Mouse (Mus musculus): ENCODE results near the gene Cfap46. TPM values are rescaled to one million over a fixed set of nuclear protein-coding genes. Genes with fewer than 3 reads are reported as not detected.

Gene Cfap46
- polyA plus RNA-seq, 1 experiment from 2014 or later, result 0.21 TPM

DNA sequence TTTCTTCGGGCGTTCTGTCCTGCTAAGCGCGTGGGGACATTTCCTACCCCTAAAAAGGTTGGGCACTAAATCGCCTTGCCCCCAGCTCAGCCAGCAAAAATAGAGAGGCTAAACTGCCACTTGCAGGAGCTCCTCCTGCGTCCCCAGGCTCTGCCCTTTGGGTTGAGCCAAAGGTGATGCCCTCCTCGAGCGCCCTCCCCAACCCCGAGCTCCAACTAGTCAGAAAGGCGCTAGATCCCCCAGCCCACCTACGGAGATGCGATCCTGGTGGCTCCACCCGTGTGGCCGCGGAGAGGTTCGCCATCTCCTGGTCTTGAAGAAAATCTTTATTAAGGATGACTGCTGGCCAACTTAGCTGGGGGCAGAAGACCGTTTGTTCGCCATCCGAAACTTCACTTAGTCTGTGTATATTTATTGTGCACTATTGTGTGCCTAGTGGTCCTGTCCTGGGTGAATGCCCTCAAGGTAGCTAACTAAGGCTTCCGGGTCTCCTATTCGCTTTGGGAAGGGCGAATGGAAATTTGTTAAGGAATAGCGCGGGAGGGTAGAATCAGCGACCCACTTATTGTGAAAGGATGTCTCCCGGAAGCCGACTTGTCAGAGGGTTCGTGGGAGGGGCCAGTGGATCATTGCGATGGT lies 98.3 kb downstream of the Cfap46 start:
- no peaks in the 10 kb centered on the region for H3K36me3 ChIP-seq
- ATAC-seq (replicated peaks; ENCODE audit: low FRiP score), result no peak
- no peak overlapping the region for H3K27ac ChIP-seq
- H3K4me3 ChIP-seq (replicated peaks), result no peak overlapping the region; the same call in 1 of the 2 replicates
- H3K4me2 ChIP-seq, result peak overlapping the region; percentile 41
- WGBS, result 2% methylated on average over 29 of the region's 29 CpGs
- H3K9me3 ChIP-seq (replicated peaks), result no peaks in the 10 kb centered on the region
- H3K4me1 ChIP-seq, result peaks cover 45% of the 10 kb centered on the region
- peaks cover 99% of the 10 kb centered on the region for H3K27me3 ChIP-seq
- H3K9ac ChIP-seq, result no peak overlapping the region

GRCm38 (mm10) chr7:139584221-139585175 lies 99.1 kb downstream of the Cfap46 start:
- Histone ChIP-seq H3K27ac (no peak overlapping the region), H3K4me1 (peaks cover 45% of the 10 kb centered on the region), H3K4me2 (peak overlapping the region; percentile 41), H3K36me3 (no peaks in the 10 kb centered on the region), H3K4me3 (replicated peaks) (peak overlapping the region; percentile 14), H3K9ac (no peak overlapping the region), H3K27me3 (peaks cover 100% of the 10 kb centered on the region), H3K9me3 (replicated peaks) (no peaks in the 10 kb centered on the region)
- peak; percentile 17; the same call in 1 of the 2 replicates for ATAC-seq (replicated peaks; ENCODE audit: low FRiP score)
- WGBS, result 2% methylated on average over 53 of the region's 53 CpGs

- ATAC-seq (replicated peaks; ENCODE audit: low FRiP score), result no peak
- peaks cover 45% of the 10 kb centered on the region for H3K4me1 ChIP-seq
- H3K27me3 ChIP-seq, result peaks cover 100% of the 10 kb centered on the region
- WGBS, result 5% methylated on average over 17 of the region's 17 CpGs
- H3K9me3 ChIP-seq (replicated peaks), result no peaks in the 10 kb centered on the region
- peaks cover 10% of the 10 kb centered on the region for H3K36me3 ChIP-seq
- H3K27ac ChIP-seq, result no peak overlapping the region
- H3K4me2 ChIP-seq, result peak overlapping the region; percentile 68
- H3K9ac ChIP-seq, result no peak overlapping the region
- peak overlapping the region; percentile 44 for H3K4me3 ChIP-seq (replicated peaks)
Observed at GRCm38 (mm10) chr7:139583094-139583737, 100.4 kb downstream of the Cfap46 start.

DNA sequence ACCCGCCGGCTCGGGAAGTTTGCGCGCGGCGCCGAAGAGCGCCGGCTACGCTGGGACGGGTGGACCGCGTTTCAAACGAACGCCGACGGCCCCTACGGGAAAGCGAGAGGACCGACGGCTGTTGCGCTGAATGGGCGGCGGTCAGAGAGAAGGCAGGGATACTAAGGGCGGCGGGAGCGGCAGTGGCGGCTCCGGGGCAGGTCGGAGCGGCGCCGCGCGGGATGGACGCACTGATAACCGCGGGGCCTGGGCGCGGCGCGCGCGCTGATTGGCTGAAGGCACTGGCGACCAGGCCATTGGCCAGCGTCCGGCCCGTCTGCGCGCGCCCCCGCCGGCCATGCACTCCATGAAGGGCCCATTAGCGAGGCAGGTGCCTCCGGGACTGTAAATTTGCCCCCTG lies 101.0 kb downstream of the Cfap46 start, which contains the start of gene Nkx6-2:
Nkx6-2 (minus strand) TSS at position 203 of the 400 bp plus-strand sequence.
- Histone ChIP-seq H3K27ac (no peak within 1 kb of the TSS), H3K27me3 (peaks cover 100% of the 10 kb centered on the region), H3K4me1 (peaks cover 45% of the 10 kb centered on the region), H3K9ac (no peak within 1 kb of the TSS), H3K4me2 (peak within 1 kb of the TSS; percentile 68), H3K9me3 (replicated peaks) (no peaks in the 10 kb centered on the region), H3K36me3 (peaks cover 12% of the 10 kb centered on the region), H3K4me3 (replicated peaks) (peak within 1 kb of the TSS; percentile 44)
- under 1% methylated on average over 52 of the region's 56 CpGs for WGBS
- ATAC-seq (replicated peaks; ENCODE audit: low FRiP score), result peak; percentile 46; the same call in 1 of the 2 replicates

GRCm38 (mm10) chr7:139581801-139582571 lies 101.6 kb downstream of the Cfap46 start:
- H3K9me3 ChIP-seq (replicated peaks), result no peaks in the 10 kb centered on the region
- peaks cover 15% of the 10 kb centered on the region for H3K36me3 ChIP-seq
- peak; percentile 24; the same call in 1 of the 2 replicates for ATAC-seq (replicated peaks; ENCODE audit: low FRiP score)
- H3K9ac ChIP-seq, result no peak overlapping the region
- peaks cover 45% of the 10 kb centered on the region for H3K4me1 ChIP-seq
- WGBS, result 1% methylated on average over 78 of the region's 82 CpGs
- H3K27me3 ChIP-seq, result peaks cover 100% of the 10 kb centered on the region
- H3K4me2 ChIP-seq, result peak overlapping the region; percentile 68
- peak overlapping the region; percentile 44 for H3K4me3 ChIP-seq (replicated peaks)
- no peak overlapping the region for H3K27ac ChIP-seq

DNA sequence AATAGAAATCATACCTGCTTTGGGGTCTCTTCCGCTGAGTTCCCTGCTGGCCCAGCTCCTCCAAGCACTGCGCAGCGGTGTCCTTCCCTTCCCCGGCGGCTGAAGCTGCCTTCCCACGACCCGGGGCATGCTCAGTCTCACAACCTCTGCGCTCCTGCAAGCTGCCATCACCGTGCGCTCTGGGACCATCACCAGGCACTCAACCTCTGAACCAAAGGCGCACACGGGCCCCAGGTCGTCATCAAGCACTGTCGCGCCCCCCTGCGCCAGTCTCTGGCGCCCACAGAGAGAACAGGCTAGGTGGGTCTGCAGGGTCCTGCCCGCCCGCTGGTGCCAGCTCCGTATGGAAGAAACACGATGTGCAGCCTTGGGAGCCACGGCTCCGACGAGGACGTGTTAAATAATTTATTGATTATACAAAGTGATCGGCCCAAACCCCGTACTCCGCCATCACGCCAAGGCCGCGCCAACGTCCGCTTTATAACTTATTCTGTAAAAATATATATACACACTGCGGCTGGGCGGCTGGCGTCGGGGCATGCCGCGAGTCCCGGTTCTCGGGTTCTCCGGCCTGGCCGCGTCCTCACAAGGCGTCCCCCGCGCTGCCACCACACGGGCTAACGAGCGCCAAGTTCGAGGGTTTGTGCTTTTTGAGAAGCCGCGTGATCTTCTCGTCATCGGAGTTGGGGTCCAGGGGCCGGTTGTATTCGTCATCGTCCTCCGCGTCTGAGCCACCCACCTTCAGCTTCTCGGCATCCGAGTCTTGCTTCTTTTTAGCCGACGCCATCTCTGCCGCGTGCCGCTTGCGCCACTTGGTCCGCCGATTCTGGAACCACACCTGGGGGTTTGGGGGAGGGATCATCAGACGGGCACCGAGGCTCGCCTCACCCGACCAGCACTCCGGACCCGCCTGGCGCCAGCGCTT lies 102.5 kb downstream of the Cfap46 start:
- Histone ChIP-seq H3K4me3 (replicated peaks) (peak overlapping the region; percentile 44), H3K27me3 (peaks cover 94% of the 10 kb centered on the region), H3K27ac (no peak overlapping the region), H3K36me3 (peaks cover 15% of the 10 kb centered on the region), H3K4me1 (peaks cover 54% of the 10 kb centered on the region), H3K4me2 (peak overlapping the region; percentile 68), H3K9ac (no peak overlapping the region), H3K9me3 (replicated peaks) (no peaks in the 10 kb centered on the region)
- no peak for ATAC-seq (replicated peaks; ENCODE audit: low FRiP score)
- WGBS, result 2% methylated on average over 78 of the region's 78 CpGs

DNA sequence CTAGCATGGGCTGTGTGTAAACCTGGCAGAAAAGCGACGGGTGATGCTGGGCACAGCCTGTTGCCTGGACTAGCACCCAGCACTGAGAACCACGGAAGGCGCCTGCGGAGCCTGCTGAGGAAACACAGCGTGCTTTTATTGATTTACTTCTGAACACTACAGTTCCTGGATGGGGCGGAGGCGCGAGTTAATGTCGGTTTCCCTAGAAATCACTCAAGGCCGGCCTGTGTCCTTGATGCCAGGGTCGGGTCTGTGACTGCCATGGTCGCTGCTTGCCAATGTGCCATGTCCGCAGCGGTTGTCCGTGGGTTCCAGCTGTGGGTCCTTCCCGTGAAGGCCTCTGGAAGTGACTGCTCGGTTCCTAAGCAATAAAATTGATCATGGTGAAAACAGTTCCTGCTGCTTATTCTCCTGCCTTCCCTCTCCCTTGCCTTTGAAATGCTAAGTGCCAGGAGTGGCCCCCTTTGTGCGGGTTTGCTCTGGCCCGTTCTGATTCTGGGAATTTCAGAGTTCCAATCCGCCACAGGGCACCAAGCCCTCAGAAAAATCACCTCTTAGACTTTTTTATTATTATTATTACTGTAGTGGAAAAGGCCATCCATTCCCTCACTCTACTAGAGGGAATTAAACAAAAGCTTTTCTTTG lies 104.2 kb downstream of the Cfap46 start:
- Histone ChIP-seq H3K27ac (no peak overlapping the region), H3K36me3 (peaks cover 20% of the 10 kb centered on the region), H3K4me2 (no peak overlapping the region), H3K9me3 (replicated peaks) (no peaks in the 10 kb centered on the region), H3K4me3 (replicated peaks) (no peak overlapping the region), H3K9ac (no peak overlapping the region), H3K27me3 (peaks cover 78% of the 10 kb centered on the region), H3K4me1 (peaks cover 47% of the 10 kb centered on the region)
- 63% methylated on average over 21 of the region's 21 CpGs for WGBS
- ATAC-seq (replicated peaks; ENCODE audit: low FRiP score), result no peak

GRCm38 (mm10) chr7:139576064-139576686 lies 107.4 kb downstream of the Cfap46 start:
- 0 out of 2 replicates have a peak overlapping the region, but pooled peaks have one; percentile 3 for H3K4me2 ChIP-seq
- peaks cover 20% of the 10 kb centered on the region for H3K36me3 ChIP-seq
- ATAC-seq (replicated peaks; ENCODE audit: low FRiP score), result peak; percentile 65
- H3K4me1 ChIP-seq, result peaks cover 20% of the 10 kb centered on the region
- no peak overlapping the region for H3K9ac ChIP-seq
- no peak overlapping the region for H3K4me3 ChIP-seq (replicated peaks)
- H3K27me3 ChIP-seq, result peaks cover 47% of the 10 kb centered on the region
- H3K27ac ChIP-seq, result no peak overlapping the region
- no peaks in the 10 kb centered on the region for H3K9me3 ChIP-seq (replicated peaks)
- 60% methylated on average over 16 of the region's 16 CpGs for WGBS

- H3K27me3 ChIP-seq, result peaks cover 12% of the 10 kb centered on the region
- H3K9me3 ChIP-seq (replicated peaks), result no peaks in the 10 kb centered on the region
- no peak overlapping the region for H3K27ac ChIP-seq
- H3K4me1 ChIP-seq, result peaks cover 14% of the 10 kb centered on the region
- H3K4me2 ChIP-seq, result no peak overlapping the region
- H3K9ac ChIP-seq, result no peak overlapping the region
- no peak for ATAC-seq (replicated peaks; ENCODE audit: low FRiP score)
- WGBS, result 83% methylated on average over 3 of the region's 3 CpGs
- 0 out of 2 replicates have a peak, but pooled peaks cover 8% of the 10 kb centered on the region for H3K36me3 ChIP-seq
- no peak overlapping the region for H3K4me3 ChIP-seq (replicated peaks)
Observed at GRCm38 (mm10) chr7:139572665-139573064, 111.0 kb downstream of the Cfap46 start.

DNA sequence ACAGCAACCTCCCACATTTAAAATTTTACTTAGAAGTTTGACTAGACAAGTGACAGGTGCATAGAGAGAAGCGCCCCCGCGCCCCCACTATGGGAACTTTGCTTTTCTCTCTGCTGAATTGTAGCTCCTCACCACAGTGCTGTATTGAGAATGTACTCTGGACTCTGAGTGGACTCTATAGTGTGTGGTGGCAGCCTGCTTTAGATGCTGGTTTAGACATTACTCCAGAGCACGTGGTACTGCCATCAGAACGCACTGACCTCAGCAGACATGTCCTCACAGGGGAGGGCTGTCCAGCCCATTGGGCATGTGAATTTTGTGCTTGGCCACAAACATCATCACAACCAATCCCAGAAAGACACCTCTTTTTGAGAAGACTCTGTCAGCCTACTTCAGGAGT lies 112.8 kb downstream of the Cfap46 start:
- Histone ChIP-seq H3K27ac (no peak overlapping the region), H3K9ac (no peak overlapping the region), H3K4me1 (0 out of 2 replicates have a peak, but pooled peaks cover 2% of the 10 kb centered on the region), H3K9me3 (replicated peaks) (no peaks in the 10 kb centered on the region), H3K4me3 (replicated peaks) (no peak overlapping the region), H3K27me3 (0 out of 2 replicates have a peak, but pooled peaks cover 3% of the 10 kb centered on the region), H3K36me3 (0 out of 2 replicates have a peak, but pooled peaks cover 9% of the 10 kb centered on the region), H3K4me2 (no peak overlapping the region)
- 92% methylated on average over 5 of the region's 5 CpGs for WGBS
- ATAC-seq (replicated peaks; ENCODE audit: low FRiP score), result no peak
